ENCODE assay signal across 23 mouse cellular contexts in the genomic region with DNA sequence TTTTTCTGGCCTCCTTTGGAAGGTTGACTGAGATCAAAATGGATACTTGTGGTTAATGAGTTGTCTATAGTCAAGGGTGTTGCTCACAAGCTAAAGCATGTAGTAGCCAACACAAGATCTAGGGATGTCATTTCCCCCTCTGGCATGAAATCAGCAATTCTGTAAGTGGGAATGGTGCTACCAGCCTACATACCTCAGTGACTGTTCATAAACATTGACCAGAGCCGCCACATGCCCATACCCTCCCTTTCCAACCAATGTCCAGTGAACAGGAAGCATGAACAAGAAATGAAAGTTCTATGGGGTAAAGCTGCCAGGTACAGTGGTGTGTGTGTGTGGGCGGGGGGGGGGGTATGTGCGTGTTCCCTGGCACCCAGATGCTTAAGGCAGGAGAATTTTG. TPM values are rescaled to one million over a fixed set of nuclear protein-coding genes. Genes with fewer than 3 reads are reported as not detected.
A peak's percentile ranks its signal among the peaks of the same experiment; 100 is the strongest.
DNase-seq lines count a peak whose midpoint lies in the region; ATAC-seq and TF ChIP-seq lines count a peak whose summit lies in the region.
"Had no signal": no experiment of that assay in that cellular context is flagged by ENCODE, and none has a peak within 500 bp of the region (broad histone marks: within the 10 kb centered on the region; RNA-seq: fewer than 3 reads in every experiment).

No protein-coding gene starts in this region.

- no peak overlapping the region for H3K4me2 ChIP-seq in CH12.LX (ENCODE audit: insufficient read depth, low read depth, poor library complexity, severe bottlenecking)
- no peak overlapping the region for H3K4me2 ChIP-seq in intestine, embryonic 15.5 days (replicated peaks)
- H3K4me2 ChIP-seq in forebrain, embryonic 16.5 days (ENCODE audit: low read length) = no peak overlapping the region
- H3K4me2 ChIP-seq: heart, embryonic 12.5 days; heart, embryonic 15.5 days; hindbrain, embryonic 15.5 days had no signal

- 0 out of 2 replicates have a peak, but pooled peaks have one; percentile 30 for ATAC-seq in granulocyte monocyte progenitor cell, adult 5-6 weeks (replicated peaks; ENCODE audit: poor library complexity, severe bottlenecking)
- ATAC-seq in intestine, embryonic 15.5 days = no peak
- ATAC-seq in forebrain, embryonic 16.5 days = no peak
- ATAC-seq: forebrain, embryonic 14.5 days; intestine, embryonic 16.5 days had no signal

- 86% methylated on average over 3 of the region's 3 CpGs for WGBS in intestine, embryonic 15.5 days
- 86% methylated on average over 3 of the region's 3 CpGs for WGBS in forebrain, embryonic 16.5 days

- H3K27ac ChIP-seq in CH12.LX (ENCODE audit: insufficient read depth, low read depth) = peak overlapping the region; percentile 99
- H3K27ac ChIP-seq in intestine, embryonic 15.5 days = no peak overlapping the region
- no peak overlapping the region for H3K27ac ChIP-seq in forebrain, embryonic 16.5 days (ENCODE audit: low read length)
- H3K27ac ChIP-seq: heart, embryonic 15.5 days; hindbrain, embryonic 15.5 days had no signal

- no peak for TF ChIP-seq POLR2A in CH12.LX (IDR thresholded peaks at IDR 0.05; ENCODE audit: low read depth, low read length)

- no peak for TF ChIP-seq CTCF in CH12.LX (conservative IDR thresholded peaks at IDR 0.05 in 1 of 2, IDR thresholded peaks at IDR 0.05 in 1 of 2; ENCODE audit: low read depth in 2 of 2, low read length in 2 of 2)

- peak; percentile 58 for DNase-seq in 3T3-L1 (ENCODE audit: low read depth, low spot score)
- no peak for DNase-seq in CH12.LX (ENCODE audit: extremely low read depth)
- no peak for DNase-seq in heart, adult 11 months
- DNase-seq: adrenal gland, adult 2 months; adrenal gland, postnatal 14 days; cerebellum, adult 11-12 months; cerebellum, adult 8-10 months; cerebellum, postnatal 14 days; gastrocnemius, postnatal 25 days; heart, adult 18-20 months; heart, postnatal 10 days; heart, postnatal 4 days; kidney, adult 18-20 months; kidney, adult 9 months had no signal

- H3K9me3 ChIP-seq in CH12.LX (replicated peaks; ENCODE audit: low read length) = no peaks in the 10 kb centered on the region
- H3K9me3 ChIP-seq in intestine, embryonic 15.5 days = no peaks in the 10 kb centered on the region
- no peaks in the 10 kb centered on the region for H3K9me3 ChIP-seq in forebrain, embryonic 16.5 days (ENCODE audit: control insufficient read depth, low read length)
- H3K9me3 ChIP-seq: G1E; hindbrain, embryonic 15.5 days had no signal

- 0 out of 2 replicates have a peak overlapping the region, but pooled peaks have one; percentile 2 for H3K9ac ChIP-seq in CH12.LX (ENCODE audit: insufficient read depth, low read depth)
- H3K9ac ChIP-seq in intestine, embryonic 15.5 days = no peak overlapping the region
- H3K9ac ChIP-seq in forebrain, embryonic 16.5 days (replicated peaks; ENCODE audit: low read depth, low read length) = no peak overlapping the region
- H3K9ac ChIP-seq: heart, embryonic 12.5 days; heart, embryonic 15.5 days; hindbrain, embryonic 15.5 days had no signal

- H3K36me3 ChIP-seq in CH12.LX (replicated peaks in 1 of 2; ENCODE audit: control insufficient read depth in 1 of 2, insufficient read depth in 1 of 2, low read length in 1 of 2) = no peaks in the 10 kb centered on the region
- H3K36me3 ChIP-seq in intestine, embryonic 15.5 days = no peaks in the 10 kb centered on the region
- H3K36me3 ChIP-seq in forebrain, embryonic 16.5 days (ENCODE audit: control insufficient read depth, insufficient read depth) = no peaks in the 10 kb centered on the region
- H3K36me3 ChIP-seq: G1E; heart, embryonic 12.5 days; heart, embryonic 15.5 days; hindbrain, embryonic 15.5 days had no signal

- H3K4me3 ChIP-seq in CH12.LX (replicated peaks in 1 of 3; ENCODE audit: low read depth in 2 of 3, low read length in 2 of 3, poor library complexity in 1 of 3) = no peak overlapping the region
- no peak overlapping the region for H3K4me3 ChIP-seq in intestine, embryonic 15.5 days (replicated peaks)
- H3K4me3 ChIP-seq in forebrain, embryonic 16.5 days (replicated peaks; ENCODE audit: low read length) = no peak overlapping the region
- H3K4me3 ChIP-seq: heart, embryonic 12.5 days; heart, embryonic 15.5 days; hindbrain, embryonic 15.5 days had no signal

- no peak for TF ChIP-seq EP300 in CH12.LX (IDR thresholded peaks at IDR 0.05; ENCODE audit: low read length)

- no peaks in the 10 kb centered on the region for H3K27me3 ChIP-seq in CH12.LX (replicated peaks)
- H3K27me3 ChIP-seq in intestine, embryonic 15.5 days (replicated peaks) = no peaks in the 10 kb centered on the region
- H3K27me3 ChIP-seq in forebrain, embryonic 16.5 days (replicated peaks; ENCODE audit: control insufficient read depth, insufficient read depth, low read length) = no peaks in the 10 kb centered on the region
- H3K27me3 ChIP-seq: heart, embryonic 12.5 days; heart, embryonic 15.5 days; hindbrain, embryonic 15.5 days had no signal

- dilution Hi-C loops in CH12.LX (cut with MboI; ENCODE audit: extremely low pct_ligation_motif_present, extremely low pct_unique_long_range_greater_than_20kb, low sequenced_read_pairs) = no loop called here

- in situ Hi-C loops in CH12.LX (cut with MboI; ENCODE audit: low pct_ligation_motif_present, low pct_unique_long_range_greater_than_20kb, low sequenced_read_pairs) = no loop called here

- no peak for TF ChIP-seq RAD21 in CH12.LX (IDR thresholded peaks at IDR 0.05; ENCODE audit: low read depth, low read length)

- peaks cover 54 to 68% of the 10 kb centered on the region in 2 experiments for H3K4me1 ChIP-seq in CH12.LX (ENCODE audit: control insufficient read depth in 1 of 2, insufficient read depth in 2 of 2)
- 0 out of 2 replicates have a peak, but pooled peaks cover 2% of the 10 kb centered on the region for H3K4me1 ChIP-seq in intestine, embryonic 15.5 days (replicated peaks)
- no peaks in the 10 kb centered on the region for H3K4me1 ChIP-seq in forebrain, embryonic 16.5 days (replicated peaks; ENCODE audit: control insufficient read depth, insufficient read depth, low read length)

- peaks cover 4% of the 10 kb centered on the region; the same call in 1 of the 2 replicates for H3K79me2 ChIP-seq in CH12.LX (replicated peaks; ENCODE audit: control insufficient read depth, extremely low read depth, insufficient read depth, poor library complexity, severe bottlenecking)

TF ChIP-seq in CH12.LX, 34 proteins besides CTCF, POLR2A, EP300 and RAD21:
- TF ChIP-seq ZMIZ1 (IDR thresholded peaks at IDR 0.05; ENCODE audit: low read depth, low read length) (no peak), MAFK (IDR thresholded peaks at IDR 0.05; ENCODE audit: insufficient replicate concordance, low read length) (no peak), ELF1 (IDR thresholded peaks at IDR 0.05; ENCODE audit: low read depth, low read length) (no peak), RCOR1 (conservative IDR thresholded peaks at IDR 0.05; ENCODE audit: low read depth, low read length) (no peak), HCFC1 (IDR thresholded peaks at IDR 0.05; ENCODE audit: low read depth, low read length) (no peak), MAX (IDR thresholded peaks at IDR 0.05; ENCODE audit: low read length) (no peak), PAX5 (IDR thresholded peaks at IDR 0.05; ENCODE audit: low read length) (no peak), MEF2A (IDR thresholded peaks at IDR 0.05; ENCODE audit: borderline replicate concordance, low read depth, low read length) (no peak), USF1 (IDR thresholded peaks at IDR 0.05; ENCODE audit: low read depth, low read length) (no peak), MAZ (IDR thresholded peaks at IDR 0.05; ENCODE audit: low read depth, low read length) (no peak), SIN3A (IDR thresholded peaks at IDR 0.05; ENCODE audit: low read length) (no peak), E2F4 (IDR thresholded peaks at IDR 0.05; ENCODE audit: insufficient replicate concordance, low read depth, low read length) (no peak), ZC3H11A (IDR thresholded peaks at IDR 0.05; ENCODE audit: low read depth, low read length) (no peak), KAT2A (IDR thresholded peaks at IDR 0.05; ENCODE audit: insufficient replicate concordance, low read length) (no peak), JUND (conservative IDR thresholded peaks at IDR 0.05; ENCODE audit: low read depth, low read length) (no peak), ZKSCAN1 (IDR thresholded peaks at IDR 0.05; ENCODE audit: borderline replicate concordance, low read depth, low read length) (no peak), CHD1 (IDR thresholded peaks at IDR 0.05; ENCODE audit: low read depth, low read length) (no peak)

RNA-seq across cellular contexts. Expression of gene Elk3, which starts 32.1 kb away (rescaled TPM):
- 22.3 and 25.8 TPM in 2 replicates for total RNA-seq in CH12.LX (2012; rRNA removed)
- total RNA-seq in CH12.LX (2014; rRNA removed) = 20.1 and 25.3 TPM in 2 replicates
- 35.6 and 37.0 TPM in 2 replicates for polyA plus RNA-seq in CH12.LX (2012; ENCODE audit: insufficient read length, low read depth)
- 32.0 and 34.6 TPM in 2 replicates for total RNA-seq in granulocyte monocyte progenitor cell, adult 5-6 weeks (2014; fragmentation: Nextera tagmentation)
- 16.3 and 19.0 TPM in 2 replicates for total RNA-seq in granulocyte monocyte progenitor cell, adult 5-6 weeks (2017)
- polyA plus RNA-seq in intestine, embryonic 15.5 days (2015; fragmentation: Nextera tagmentation; extraction: Ambion mirVana) = 21.9 and 22.3 TPM in 2 replicates
- 6.6 and 9.8 TPM in 2 replicates for polyA plus RNA-seq in forebrain, embryonic 16.5 days (2015; fragmentation: Nextera tagmentation; extraction: Ambion mirVana)
- polyA plus RNA-seq: G1E had no signal
